Mouse (Mus musculus) liver, embryonic 15.5 days (tissue): Measurements from ENCODE around the gene Akt2. TPM values are rescaled to one million over a fixed set of nuclear protein-coding genes. Genes with fewer than 3 reads are reported as not detected.
A peak's percentile ranks its signal among the peaks of the same experiment; 100 is the strongest.

ENCODE experiments used
- ATAC-seq: fragments of 200-750 bp; cut with Nextera tagmentation; 2 replicates; pipeline ENCODE4 v1.8.0; 2017; ENCODE audit warnings: moderate number of reproducible peaks, mild to moderate bottlenecking, moderate library complexity; ENCODE audit not compliant: insufficient read depth
- H3K27ac ChIP-seq: fragments of 300-500 bp; sonication (generic); replicated peaks from 2 replicates; pipeline ENCODE4 v1.5.1; 2015; ENCODE audit warnings: mild to moderate bottlenecking, inconsistent platforms
- H3K27me3 ChIP-seq: fragments of 300-500 bp; sonication (generic); 2 replicates; pipeline ENCODE4 v1.6.1; 2015; ENCODE audit warnings: mild to moderate bottlenecking, inconsistent platforms
- H3K36me3 ChIP-seq: fragments of 300-500 bp; sonication (generic); replicated peaks from 2 replicates; pipeline ENCODE4 v1.6.1; 2015; ENCODE audit warnings: moderate library complexity, mild to moderate bottlenecking, inconsistent platforms
- H3K4me1 ChIP-seq: fragments of 300-500 bp; sonication (generic); replicated peaks from 2 replicates; pipeline ENCODE4 v1.6.1; 2015; ENCODE audit warnings: inconsistent platforms
- H3K4me2 ChIP-seq: fragments of 300-500 bp; sonication (generic); 2 replicates; pipeline ENCODE4 v1.6.1; 2015; ENCODE audit warnings: moderate library complexity, mild to moderate bottlenecking, inconsistent platforms
- H3K4me3 ChIP-seq: fragments of 300-500 bp; sonication (generic); replicated peaks from 2 replicates; pipeline ENCODE4 v1.5.1; 2015; ENCODE audit warnings: mild to moderate bottlenecking, inconsistent platforms
- H3K9ac ChIP-seq: fragments of 300-500 bp; sonication (generic); 2 replicates; pipeline ENCODE4 v1.6.1; 2015; ENCODE audit warnings: moderate library complexity, mild to moderate bottlenecking, inconsistent platforms
- H3K9me3 ChIP-seq: fragments of 300-500 bp; sonication (generic); replicated peaks from 2 replicates; pipeline ENCODE4 v1.6.1; 2016; ENCODE audit warnings: inconsistent platforms
- WGBS: fragments of 180-500 bp; shearing (Covaris S2); methylation state at CpG from one replicate; pipeline ENCODE4 v1.1.7; 2015; ENCODE audit warnings: mixed read lengths; ENCODE audit not compliant: insufficient replicate concordance; 5-methylcytosine and 5-hydroxymethylcytosine counted together
- polyA plus RNA-seq: library from polyadenylated mRNA; unstranded; fragments of >200 nt; fragmentation: Nextera tagmentation; extraction: Ambion mirVana; gene quantifications from 2 replicates; pipeline ENCODE4 v1.2.1, GENCODE M21; 2015

Gene Akt2
- polyA plus RNA-seq, 1 experiment from 2014 or later, result 26.4 TPM

DNA sequence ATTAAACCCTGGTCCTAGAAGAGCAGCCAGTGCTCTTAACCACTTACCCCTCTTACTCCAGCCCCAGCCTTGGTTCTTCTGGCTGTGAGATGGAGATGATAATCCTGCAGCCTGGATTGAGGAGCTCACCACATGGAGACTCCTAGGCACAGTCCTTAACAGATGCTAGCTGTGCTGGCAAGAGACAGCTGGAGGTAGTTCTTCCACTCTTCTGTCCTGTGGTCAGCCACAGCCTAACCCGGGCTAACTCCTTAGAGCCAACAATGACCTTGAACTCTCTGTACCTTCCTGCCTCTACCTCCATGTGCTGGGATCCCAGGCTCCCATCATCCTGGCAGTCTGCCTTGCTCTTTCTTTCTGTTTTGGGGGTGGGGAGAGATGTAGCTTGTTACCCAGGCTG, 30.4 kb upstream of the Akt2 start:
- Histone ChIP-seq H3K4me1 (peaks cover 22% of the 10 kb centered on the region), H3K4me3 (no peak overlapping the region), H3K9ac (no peak overlapping the region), H3K27me3 (no peaks in the 10 kb centered on the region), H3K4me2 (no peak overlapping the region), H3K36me3 (peaks cover 78% of the 10 kb centered on the region), H3K9me3 (no peaks in the 10 kb centered on the region), H3K27ac (no peak overlapping the region)
- ATAC-seq, result no peak
- 76% methylated on average over 1 of the region's 1 CpGs for WGBS

DNA sequence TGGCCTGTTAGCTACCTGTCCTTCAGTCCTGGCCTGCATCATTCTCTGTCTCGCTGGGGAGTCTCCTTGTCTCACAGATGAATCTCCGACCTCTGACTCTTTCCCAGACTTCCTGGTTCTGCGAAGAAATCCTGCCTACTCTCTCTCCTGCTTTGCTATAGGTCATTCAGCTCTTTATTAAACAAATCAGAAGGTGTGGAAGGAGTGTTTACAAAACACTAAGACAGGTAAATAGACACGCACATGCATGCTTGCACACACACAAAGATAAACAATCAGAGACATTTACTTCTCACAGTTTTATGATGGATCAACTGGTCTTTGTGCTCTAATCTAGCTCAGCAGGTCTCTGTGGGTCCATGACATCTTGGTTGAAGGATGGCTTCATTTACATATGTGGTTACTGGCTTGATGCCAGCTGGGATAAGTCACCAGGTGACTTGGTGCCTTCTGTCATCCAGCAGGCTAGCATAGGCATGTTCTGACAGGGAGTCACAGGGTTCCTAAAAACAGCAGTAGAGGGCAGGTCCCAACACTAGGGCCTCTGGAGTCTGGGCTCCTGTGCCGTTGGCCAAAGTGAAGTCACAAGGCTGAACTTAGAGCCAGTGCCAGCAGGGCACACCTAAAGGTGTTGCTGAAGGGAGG, 21.6 kb upstream of the Akt2 start:
- H3K27ac ChIP-seq, result no peak overlapping the region
- no peak overlapping the region for H3K4me2 ChIP-seq
- H3K27me3 ChIP-seq, result no peaks in the 10 kb centered on the region
- H3K36me3 ChIP-seq, result peaks cover 82% of the 10 kb centered on the region
- 0 out of 2 replicates have a peak, but pooled peaks cover 3% of the 10 kb centered on the region for H3K4me1 ChIP-seq
- no peak overlapping the region for H3K9ac ChIP-seq
- H3K9me3 ChIP-seq, result no peaks in the 10 kb centered on the region
- H3K4me3 ChIP-seq, result no peak overlapping the region
- no peak for ATAC-seq
- 79% methylated on average over 5 of the region's 5 CpGs for WGBS

DNA sequence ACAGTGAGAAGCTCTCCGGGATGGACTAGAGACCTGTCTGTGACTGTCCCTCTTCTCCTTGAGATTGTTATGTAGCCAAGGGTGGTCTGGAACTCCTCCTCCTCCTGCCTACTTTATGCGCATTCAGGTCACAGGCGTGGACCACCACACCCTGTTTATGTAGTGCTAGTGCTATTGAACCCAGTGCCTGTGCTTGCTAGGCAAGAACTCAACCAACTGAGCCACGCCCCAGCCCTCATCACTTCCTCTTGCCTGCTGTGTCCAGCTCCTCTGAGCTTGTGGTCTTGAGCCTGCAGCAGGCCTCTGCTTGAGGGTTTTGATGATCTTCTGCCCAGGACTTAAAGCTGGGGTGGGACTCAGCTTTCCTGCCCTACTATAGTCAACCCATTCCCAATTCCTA, 19.2 kb upstream of the Akt2 start:
- Histone ChIP-seq H3K36me3 (peaks cover 84% of the 10 kb centered on the region), H3K9me3 (no peaks in the 10 kb centered on the region), H3K4me1 (0 out of 2 replicates have a peak, but pooled peaks cover 3% of the 10 kb centered on the region), H3K4me2 (no peak overlapping the region), H3K9ac (no peak overlapping the region), H3K4me3 (no peak overlapping the region), H3K27ac (no peak overlapping the region), H3K27me3 (no peaks in the 10 kb centered on the region)
- WGBS, result 79% methylated on average over 4 of the region's 4 CpGs
- ATAC-seq, result no peak

DNA sequence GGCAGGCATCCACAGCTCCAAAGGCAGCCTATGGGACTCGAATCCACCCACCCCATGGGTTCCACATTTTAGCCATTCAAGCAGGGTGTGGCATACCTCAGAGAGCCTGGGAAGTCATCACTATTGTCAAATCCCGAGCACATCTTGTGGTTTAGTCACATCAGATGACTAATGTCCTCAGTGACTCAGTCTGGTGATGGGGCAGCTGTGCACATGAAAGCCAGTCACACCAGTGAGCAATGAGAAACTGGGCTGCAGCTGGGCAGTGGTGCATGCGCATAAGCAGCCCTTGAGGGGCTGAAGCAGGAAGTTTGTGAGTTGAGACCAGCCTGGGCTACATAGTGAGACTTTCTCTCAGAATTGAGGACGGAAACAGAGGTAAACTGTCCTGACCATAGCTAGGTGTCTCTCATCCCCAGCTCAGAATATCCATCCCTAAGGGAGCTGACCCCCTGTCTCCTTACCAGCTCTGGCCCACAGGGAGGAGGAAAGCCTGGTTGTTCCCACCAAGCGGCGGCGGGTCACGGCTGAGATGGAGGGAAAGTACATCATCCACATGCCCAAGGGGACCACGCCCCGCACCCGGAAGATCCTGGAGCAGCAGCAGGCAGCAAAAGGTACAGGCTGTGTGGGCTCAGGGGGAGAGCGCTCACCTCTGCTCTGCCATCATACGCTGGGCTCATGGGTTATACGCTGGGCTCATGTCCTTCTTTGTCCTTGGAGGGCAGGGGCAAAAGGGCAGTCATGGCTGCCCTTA, 17.1 kb upstream of the Akt2 start:
- 84% methylated on average over 14 of the region's 14 CpGs for WGBS
- no peak overlapping the region for H3K9ac ChIP-seq
- ATAC-seq, result no peak
- no peak overlapping the region for H3K4me2 ChIP-seq
- 0 out of 2 replicates have a peak, but pooled peaks cover 3% of the 10 kb centered on the region for H3K4me1 ChIP-seq
- H3K27me3 ChIP-seq, result no peaks in the 10 kb centered on the region
- no peak overlapping the region for H3K27ac ChIP-seq
- no peaks in the 10 kb centered on the region for H3K9me3 ChIP-seq
- no peak overlapping the region for H3K4me3 ChIP-seq
- peaks cover 84% of the 10 kb centered on the region for H3K36me3 ChIP-seq

DNA sequence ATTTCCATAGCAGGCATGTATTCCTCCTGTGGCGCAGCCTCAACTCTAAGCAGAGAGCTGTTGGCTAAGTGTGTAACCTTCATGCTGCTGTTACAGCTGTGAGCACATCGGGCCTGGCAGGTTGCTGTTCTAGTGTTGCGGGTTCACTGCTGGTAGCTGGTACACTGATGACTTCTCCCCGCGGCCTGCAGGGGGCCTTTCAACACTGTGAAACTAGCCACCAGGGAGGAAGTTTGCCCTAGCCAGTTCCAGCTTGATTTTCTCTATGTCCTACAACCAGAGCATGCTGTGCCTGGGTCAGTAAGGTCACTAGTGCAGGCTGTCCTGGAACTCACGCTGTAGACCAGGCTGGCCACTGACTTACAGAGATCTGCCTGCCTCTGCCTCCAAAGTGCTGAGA, 14.4 kb upstream of the Akt2 start:
- H3K4me3 ChIP-seq, result no peak overlapping the region
- H3K36me3 ChIP-seq, result peaks cover 88% of the 10 kb centered on the region
- no peak overlapping the region for H3K4me2 ChIP-seq
- H3K9me3 ChIP-seq, result no peaks in the 10 kb centered on the region
- H3K27ac ChIP-seq, result no peak overlapping the region
- H3K9ac ChIP-seq, result no peak overlapping the region
- peak; percentile 29; the same call in 1 of the 2 replicates for ATAC-seq
- no peaks in the 10 kb centered on the region for H3K27me3 ChIP-seq
- 0 out of 2 replicates have a peak, but pooled peaks cover 3% of the 10 kb centered on the region for H3K4me1 ChIP-seq
- WGBS, result 59% methylated on average over 6 of the region's 6 CpGs

DNA sequence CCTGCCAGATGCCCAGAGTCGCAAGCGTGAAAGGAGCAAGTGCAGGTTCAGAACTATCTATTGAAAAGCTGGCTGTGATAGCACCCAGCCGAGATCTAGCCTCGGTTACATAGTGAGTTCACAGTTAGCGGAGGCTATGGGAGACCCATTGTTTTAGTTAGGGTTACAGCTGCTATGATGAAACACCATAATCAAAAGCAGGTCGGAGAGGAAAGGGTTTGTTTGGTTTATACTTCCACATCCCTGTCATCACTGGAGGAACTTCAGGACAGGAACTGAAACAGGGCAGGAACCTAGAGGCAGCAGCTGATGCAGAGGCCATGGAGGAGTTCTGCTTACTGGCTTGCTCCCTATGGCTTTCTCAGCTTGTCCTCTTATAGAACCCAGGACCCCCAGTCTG, 13.8 kb upstream of the Akt2 start:
- no peak overlapping the region for H3K4me3 ChIP-seq
- H3K9me3 ChIP-seq, result no peaks in the 10 kb centered on the region
- H3K4me2 ChIP-seq, result no peak overlapping the region
- no peak overlapping the region for H3K9ac ChIP-seq
- peaks cover 88% of the 10 kb centered on the region for H3K36me3 ChIP-seq
- ATAC-seq, result no peak
- no peak overlapping the region for H3K27ac ChIP-seq
- 79% methylated on average over 6 of the region's 6 CpGs for WGBS
- no peaks in the 10 kb centered on the region for H3K27me3 ChIP-seq
- H3K4me1 ChIP-seq, result no peaks in the 10 kb centered on the region

DNA sequence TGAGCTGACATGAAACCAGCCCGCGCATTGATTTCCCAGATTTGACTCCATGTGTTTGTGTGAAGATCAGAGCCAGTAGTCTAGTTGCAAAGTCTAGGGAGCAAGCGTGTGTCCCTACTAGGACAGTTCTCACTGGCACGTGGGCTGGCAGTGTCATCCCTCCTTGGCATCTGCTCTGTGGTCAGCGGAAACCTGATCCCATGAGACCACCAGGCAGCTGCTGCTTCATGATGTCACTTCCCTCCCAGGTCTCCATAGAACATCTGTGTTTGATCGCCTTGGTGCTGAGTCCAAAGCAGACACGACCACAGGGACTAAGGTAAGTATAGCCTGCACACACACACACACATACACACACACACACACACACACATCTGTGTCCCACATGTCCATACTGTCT, 12.9 kb upstream of the Akt2 start:
- ATAC-seq, result no peak
- Histone ChIP-seq H3K36me3 (peaks cover 95% of the 10 kb centered on the region), H3K4me3 (no peak overlapping the region), H3K4me1 (no peaks in the 10 kb centered on the region), H3K9me3 (no peaks in the 10 kb centered on the region), H3K4me2 (no peak overlapping the region), H3K27me3 (no peaks in the 10 kb centered on the region), H3K27ac (no peak overlapping the region), H3K9ac (no peak overlapping the region)
- 89% methylated on average over 7 of the region's 7 CpGs for WGBS

DNA sequence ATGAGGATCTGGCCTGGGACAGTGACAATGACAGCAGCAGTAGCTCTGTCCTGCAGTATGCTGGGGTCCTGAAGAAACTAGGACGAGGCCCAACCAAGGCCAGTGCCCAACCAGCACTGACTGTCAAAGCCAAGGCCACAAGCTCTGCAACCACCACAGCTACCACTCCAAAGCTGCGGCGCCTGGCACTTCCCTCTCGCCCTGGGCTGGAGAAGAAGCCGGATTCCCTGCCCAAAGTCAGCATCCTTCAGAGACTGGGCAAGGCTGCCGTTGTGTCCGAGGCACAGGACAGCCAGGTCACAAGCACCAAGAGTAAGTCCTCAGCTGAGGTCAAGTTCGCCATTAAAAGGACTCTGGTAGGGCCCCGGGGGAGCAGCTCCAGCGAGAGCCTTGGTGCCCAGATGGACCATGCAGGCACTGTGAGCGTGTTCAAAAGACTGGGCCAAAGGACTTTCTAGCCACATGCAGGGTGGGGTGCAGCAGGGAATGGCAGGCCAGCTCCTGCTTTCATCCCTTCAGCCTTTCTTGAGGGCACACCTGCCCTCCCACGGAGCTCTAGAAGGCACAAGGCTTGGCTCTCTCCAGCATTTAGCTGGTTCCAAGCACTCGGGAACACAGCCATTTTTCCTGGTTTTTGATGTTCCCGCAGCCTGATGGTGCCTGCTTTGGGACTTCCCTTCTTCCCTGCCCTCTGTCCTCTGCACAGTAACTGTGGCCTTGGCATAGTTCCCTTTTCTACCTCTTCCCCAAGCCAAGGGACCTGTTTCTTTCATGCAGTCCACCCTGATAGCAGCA, 10.8 kb upstream of the Akt2 start:
- Histone ChIP-seq H3K4me2 (no peak overlapping the region), H3K27ac (no peak overlapping the region), H3K9me3 (no peaks in the 10 kb centered on the region), H3K4me3 (no peak overlapping the region), H3K36me3 (peaks cover 84% of the 10 kb centered on the region), H3K27me3 (no peaks in the 10 kb centered on the region), H3K9ac (no peak overlapping the region), H3K4me1 (no peaks in the 10 kb centered on the region)
- ATAC-seq, result no peak
- WGBS, result 80% methylated on average over 14 of the region's 14 CpGs

DNA sequence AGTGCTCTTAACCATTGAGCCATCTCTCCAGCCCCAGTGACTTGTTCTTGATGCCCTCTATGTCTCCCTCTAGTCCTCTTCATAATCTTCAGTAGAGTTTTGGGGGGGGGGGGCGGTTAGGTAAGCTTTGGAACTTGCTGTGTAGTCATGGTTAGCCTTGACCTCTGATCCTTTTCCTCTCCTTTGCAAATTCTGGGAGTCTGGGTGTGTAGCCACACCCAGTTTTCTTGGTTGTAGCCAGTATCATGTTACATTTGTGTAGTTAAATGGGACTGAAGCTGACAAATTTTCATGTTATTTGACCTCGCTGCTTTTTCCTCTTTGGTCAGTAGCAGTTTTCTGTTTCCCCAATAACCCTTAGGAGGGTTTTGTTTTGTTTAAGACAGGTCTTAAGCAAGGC, 4.5 kb upstream of the Akt2 start:
- no peak overlapping the region for H3K27ac ChIP-seq
- no peak for ATAC-seq
- no peaks in the 10 kb centered on the region for H3K27me3 ChIP-seq
- peaks cover 23% of the 10 kb centered on the region for H3K36me3 ChIP-seq
- no peak overlapping the region for H3K4me2 ChIP-seq
- no peaks in the 10 kb centered on the region for H3K9me3 ChIP-seq
- no peak overlapping the region for H3K4me3 ChIP-seq
- H3K4me1 ChIP-seq, result peaks cover 9% of the 10 kb centered on the region; the same call in 1 of the 2 replicates
- 60% methylated on average over 2 of the region's 2 CpGs for whole genome bisulfite sequencing
- H3K9ac ChIP-seq, result no peak overlapping the region

DNA sequence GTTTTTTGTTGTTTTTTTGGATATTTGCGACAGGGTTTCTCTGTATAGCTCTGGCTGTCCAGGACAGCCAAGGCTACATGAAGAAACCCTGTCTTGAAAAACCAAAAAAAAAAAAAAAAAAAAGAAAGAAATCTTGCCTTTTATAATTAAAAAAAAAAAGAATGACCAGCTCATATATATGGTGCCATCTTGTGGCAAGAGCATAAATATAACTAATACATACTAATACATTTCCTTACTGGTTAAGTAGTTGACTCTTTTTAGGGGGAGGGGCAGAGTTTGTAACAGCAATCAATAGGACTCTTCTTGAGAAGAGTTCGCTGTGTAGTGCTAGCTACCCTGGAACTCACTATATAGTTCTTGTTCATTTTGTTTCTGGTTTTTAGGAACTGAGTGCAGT, 3.6 kb upstream of the Akt2 start:
- no peak for ATAC-seq
- no peak overlapping the region for H3K9ac ChIP-seq
- WGBS, result 77% methylated on average over 2 of the region's 2 CpGs

DNA sequence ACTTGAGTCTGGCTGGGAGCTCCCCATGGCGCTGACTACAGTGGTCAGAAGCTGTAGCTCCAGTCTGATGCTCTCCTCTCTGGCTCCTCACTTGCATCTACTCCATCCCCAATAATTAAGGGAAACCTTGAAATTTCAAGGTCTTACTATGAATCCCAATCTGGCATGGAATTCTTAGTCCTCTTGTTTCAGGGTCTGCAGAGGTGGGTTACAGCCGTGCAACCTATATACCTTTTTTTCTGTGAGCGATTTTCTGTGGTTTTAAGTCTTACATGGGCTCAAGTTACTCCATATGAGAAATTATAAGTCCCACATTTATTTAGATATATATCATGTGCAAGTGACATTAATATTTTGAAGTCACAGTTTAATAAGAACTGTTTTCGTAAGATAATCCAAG, 1.3 kb upstream of the Akt2 start:
- Histone ChIP-seq H3K9ac (no peak overlapping the region), H3K36me3 (peaks cover 1% of the 10 kb centered on the region; the same call in 1 of the 2 replicates), H3K4me3 (no peak overlapping the region), H3K4me1 (peaks cover 39% of the 10 kb centered on the region), H3K4me2 (no peak overlapping the region), H3K9me3 (no peaks in the 10 kb centered on the region), H3K27ac (no peak overlapping the region), H3K27me3 (no peaks in the 10 kb centered on the region)
- ATAC-seq, result no peak
- 84% methylated on average over 4 of the region's 4 CpGs for WGBS

More for the DNA sequence above, 3.6 kb upstream of the Akt2 start:
- no peak overlapping the region for H3K27ac ChIP-seq
- no peak overlapping the region for H3K4me2 ChIP-seq
- no peak overlapping the region for H3K4me3 ChIP-seq
- H3K27me3 ChIP-seq, result no peaks in the 10 kb centered on the region
- peaks cover 14% of the 10 kb centered on the region for H3K36me3 ChIP-seq
- H3K4me1 ChIP-seq, result peaks cover 16% of the 10 kb centered on the region
- H3K9me3 ChIP-seq, result no peaks in the 10 kb centered on the region
